In the genomic region with DNA sequence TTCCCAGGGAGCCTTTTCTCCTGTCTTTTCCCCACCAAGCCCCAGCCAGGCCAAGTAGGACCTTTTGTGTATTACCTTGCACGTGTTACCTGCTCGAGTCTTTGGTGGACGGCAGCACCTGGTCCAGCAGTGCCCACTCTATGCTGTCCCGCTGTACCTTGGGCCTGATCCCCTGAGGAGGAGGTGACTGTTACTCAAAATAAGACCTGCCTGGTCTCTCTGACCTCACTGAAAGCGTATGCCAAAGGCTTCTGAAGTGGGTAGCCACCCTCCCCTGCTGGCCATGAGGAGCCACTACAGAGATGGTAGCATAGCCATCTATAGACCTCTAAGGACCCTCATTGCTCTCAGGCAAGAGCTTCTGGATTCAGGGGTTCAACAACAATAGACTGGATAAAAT, we compare ENCODE assay signal across 12 mouse cellular contexts. TPM values are rescaled to one million over a fixed set of nuclear protein-coding genes. Genes with fewer than 3 reads are reported as not detected.
DNase-seq lines count a peak whose midpoint lies in the region; ATAC-seq and TF ChIP-seq lines count a peak whose summit lies in the region.
"Had no signal": no experiment of that assay in that cellular context is flagged by ENCODE, and none has a peak within 500 bp of the region (broad histone marks: within the 10 kb centered on the region; RNA-seq: fewer than 3 reads in every experiment).

No protein-coding gene starts in this region.

- ATAC-seq in common myeloid progenitor, adult 5-6 weeks (replicated peaks; ENCODE audit: low read depth, poor library complexity, severe bottlenecking): peak; percentile 38; the same call in 1 of the 2 replicates
- no peak for ATAC-seq in cerebellum, adult (ENCODE audit: insufficient number of reproducible peaks, low FRiP score, low TSS enrichment)
- ATAC-seq: forebrain, postnatal 0 days; hindbrain, embryonic 16.5 days had no signal

- peaks cover 7% of the 10 kb centered on the region; the same call in 1 of the 2 replicates for H3K36me3 ChIP-seq in splenic B cell, adult 2 months (ENCODE audit: control insufficient read depth, insufficient read depth, low read length, poor library complexity, severe bottlenecking)

- 0 out of 2 replicates have a peak, but pooled peaks have one; percentile 26 for TF ChIP-seq CTCF in lung, adult 2 months (IDR thresholded peaks at IDR 0.05; ENCODE audit: insufficient read depth, low read length)

- no peaks in the 10 kb centered on the region for H3K4me1 ChIP-seq in lung, adult 2 months (ENCODE audit: control insufficient read depth, insufficient read depth, low read length)

- no peak for TF ChIP-seq POLR2A in lung, adult 2 months (IDR thresholded peaks at IDR 0.05; ENCODE audit: borderline replicate concordance, extremely low read depth, low read depth, low read length)

- WGBS in lung, adult 2 months: 92% methylated on average over 5 of the region's 5 CpGs

- no peak overlapping the region for H3K4me3 ChIP-seq in lung, adult 2 months (replicated peaks; ENCODE audit: extremely low read depth, low read depth, low read length)
- H3K4me3 ChIP-seq: embryonic facial prominence, embryonic 13.5 days; megakaryocyte, embryonic 14.5 days had no signal

- no peaks in the 10 kb centered on the region for H3K27me3 ChIP-seq in splenic B cell, adult 2 months (ENCODE audit: control insufficient read depth, insufficient read depth, low read length, poor library complexity, severe bottlenecking)
- H3K27me3 ChIP-seq: embryonic facial prominence, embryonic 13.5 days had no signal

- peak; percentile 68 for DNase-seq in gastrocnemius, postnatal 25 days
- DNase-seq in gastrocnemius, postnatal 10 days: no peak
- no peak for DNase-seq in lung, adult 2 months
- DNase-seq in lung, postnatal 36 days: no peak
- peak; percentile 52 for DNase-seq in splenic B cell, adult 2 months (ENCODE audit: low read depth, low spot score)
- DNase-seq in right cerebral cortex, postnatal 4 days: no peak
- DNase-seq: forebrain, postnatal 0 days had no signal

RNA-seq across cellular contexts. Expression of a gene that starts 1.8 kb away (rescaled TPM):
- over 10,000 TPM; 28,170 to 31,317 TPM for total RNA-seq in gastrocnemius, postnatal 25 days (2021)
- total RNA-seq in gastrocnemius, postnatal 10 days (2021): over 10,000 TPM; 17,146 to 18,824 TPM
- polyA plus RNA-seq in lung, adult 2 months (2012; rRNA removed): 4.1 and 64.7 TPM in 2 replicates
- total RNA-seq in common myeloid progenitor, adult 5-6 weeks (2017): 1.2 TPM in 1 of 2 replicates, not detected in the other

RNA-seq across cellular contexts. Expression of a gene that starts 35.7 kb away (rescaled TPM):
- total RNA-seq in gastrocnemius, postnatal 25 days (2021): 10 to 100 TPM in 1 of 2 experiments, 1 to 10 TPM in 1; 8.6 to 18.3 TPM
- 1 to 10 TPM; 6.4 to 7.2 TPM for total RNA-seq in gastrocnemius, postnatal 10 days (2021)
- 8.0 and 10.3 TPM in 2 replicates for polyA plus RNA-seq in lung, adult 2 months (2012; rRNA removed)
- 20.5 and 55.4 TPM in 2 replicates for total RNA-seq in common myeloid progenitor, adult 5-6 weeks (2017)

RNA-seq across cellular contexts. Expression of a gene that starts 36.2 kb away (rescaled TPM):
- total RNA-seq in gastrocnemius, postnatal 25 days (2021): 10 to 100 TPM; 43.2 to 60.3 TPM
- total RNA-seq in gastrocnemius, postnatal 10 days (2021): 10 to 100 TPM; 14.4 to 24.4 TPM
- polyA plus RNA-seq in lung, adult 2 months (2012; rRNA removed): 131 and 188 TPM in 2 replicates
- 96.5 and 108 TPM in 2 replicates for total RNA-seq in common myeloid progenitor, adult 5-6 weeks (2017)

RNA-seq across cellular contexts. Expression of a gene that starts 55.2 kb away (rescaled TPM):
- total RNA-seq in gastrocnemius, postnatal 25 days (2021): over 10,000 TPM; 16,193 to 17,938 TPM
- over 10,000 TPM; 11,296 to 12,937 TPM for total RNA-seq in gastrocnemius, postnatal 10 days (2021)
- polyA plus RNA-seq in lung, adult 2 months (2012; rRNA removed): 3.1 and 223 TPM in 2 replicates
- 1.8 and 3.7 TPM in 2 replicates for total RNA-seq in common myeloid progenitor, adult 5-6 weeks (2017)

Comparison
In these comparisons a context has a peak if more than half of its experiments do, and no peak if none do; other contexts are left out.
1. DNase-seq: peak in gastrocnemius, postnatal 25 days (single experiment) and splenic B cell, adult 2 months (single experiment); none in gastrocnemius, postnatal 10 days (single experiment), lung, adult 2 months (single experiment), lung, postnatal 36 days (single experiment) and right cerebral cortex, postnatal 4 days (single experiment).
2. RNA of a gene that starts 1.8 kb away (total RNA-seq): 28,170 to 31,317 TPM in gastrocnemius, postnatal 25 days and 17,146 to 18,824 TPM in gastrocnemius, postnatal 10 days; 1.2 TPM in common myeloid progenitor, adult 5-6 weeks; every median in the first group is over 1,000 times any median in the second.